Mouse (Mus musculus) kidney, postnatal 14 days (tissue): ENCODE results near the gene Prkca.

Experiments used
- DNase-seq: peaks from one replicate; pipeline ENCODE4 v3.0.0; 2022; ENCODE audit warnings: mixed read lengths

Prkca gene

DNA sequence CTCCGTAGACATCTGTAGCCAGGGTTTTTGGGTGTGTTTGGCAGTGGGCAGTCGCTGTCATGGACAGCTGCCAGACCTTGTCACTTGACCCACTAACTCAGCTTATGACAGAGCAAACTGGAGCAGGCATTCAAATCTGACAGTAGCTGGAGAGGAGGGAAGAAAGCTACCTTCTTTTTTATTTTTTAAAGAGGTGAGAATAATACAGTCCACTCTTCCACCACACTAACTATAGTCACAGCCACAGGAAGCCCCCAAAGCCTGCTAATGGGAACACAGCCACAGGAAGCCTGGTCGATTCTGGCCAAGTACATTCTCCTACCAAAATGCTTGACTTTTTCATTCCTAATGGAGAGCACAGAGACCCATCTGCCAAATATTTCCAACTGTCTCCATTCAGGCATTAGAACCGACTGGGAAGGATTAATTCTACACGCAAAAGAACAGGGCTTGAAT is 84.9 kb downstream of the Prkca start:
- DNase-seq, result peak; percentile 32

DNA sequence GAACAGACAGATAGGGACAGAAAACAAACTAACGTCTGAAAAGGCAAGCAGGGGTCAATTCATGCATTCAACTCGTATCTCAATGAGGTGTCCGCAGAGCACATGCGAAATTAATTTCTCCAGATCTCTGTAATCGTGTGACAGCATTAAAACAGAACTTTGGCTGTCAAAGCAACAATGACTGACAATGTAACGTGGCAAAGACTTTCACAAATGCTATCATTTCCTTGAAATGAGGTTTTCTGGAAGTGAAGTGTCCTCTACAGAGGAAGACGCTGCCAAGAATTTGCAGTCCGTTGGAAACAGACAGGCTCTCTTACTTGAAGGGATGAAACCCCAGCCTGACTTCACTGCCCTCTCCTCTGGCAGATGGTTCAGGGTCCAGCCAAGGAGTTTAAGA is 85.8 kb downstream of the Prkca start:
- no peak for DNase-seq

- peak; percentile 77 for DNase-seq
These were observed 89.0 kb downstream of the Prkca start for GRCm38 (mm10) chr11:108254681-108255080.

GRCm38 (mm10) chr11:108251924-108252775 is 91.6 kb downstream of the Prkca start:
- no peak for DNase-seq

- DNase-seq, result peak; percentile 58
These were observed 92.7 kb downstream of the Prkca start for GRCm38 (mm10) chr11:108250829-108251637.

- no peak for DNase-seq
These were observed 93.5 kb downstream of the Prkca start for GRCm38 (mm10) chr11:108250146-108250635.

DNA sequence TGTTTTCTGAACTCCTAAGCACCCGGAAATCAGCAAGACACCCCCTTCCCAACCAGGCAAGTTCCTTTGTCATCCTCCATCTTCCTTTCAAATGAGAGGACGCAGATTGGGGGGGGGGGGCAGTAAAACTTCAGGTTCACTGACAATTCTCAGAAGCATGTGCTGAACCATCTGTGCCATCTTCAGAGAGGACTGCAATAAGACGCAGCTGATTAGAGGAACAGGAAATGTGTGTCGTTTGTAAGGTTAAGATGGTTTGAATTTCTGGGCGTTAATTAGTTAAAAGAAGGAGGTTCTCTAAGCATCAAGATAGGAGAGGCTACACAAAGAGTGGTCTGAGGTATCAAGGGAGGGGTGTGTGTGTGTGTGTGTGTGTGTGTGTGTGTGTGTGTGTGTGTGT is 94.2 kb downstream of the Prkca start:
- DNase-seq, result no peak

DNA sequence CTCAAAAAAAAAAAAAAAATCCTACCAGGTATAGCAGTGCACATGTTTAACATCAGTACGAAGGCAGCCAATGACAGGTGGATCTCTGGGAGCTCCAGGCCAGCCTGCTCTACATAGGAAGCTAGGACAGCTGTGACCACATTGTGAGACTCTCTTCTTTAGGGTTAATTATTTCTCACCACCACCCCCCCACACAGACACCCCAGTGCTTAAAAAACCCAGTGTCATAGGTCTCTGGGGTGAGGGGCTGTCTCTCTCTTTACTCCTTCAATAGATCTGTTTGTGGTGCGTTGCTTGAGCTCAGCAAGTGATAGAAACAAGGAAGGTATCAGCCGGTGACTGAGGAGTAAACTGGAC is 94.7 kb downstream of the Prkca start:
- DNase-seq, result no peak

- no peak for DNase-seq
These were observed 95.3 kb downstream of the Prkca start for GRCm38 (mm10) chr11:108248218-108249046.

- DNase-seq, result no peak
These were observed 96.4 kb downstream of the Prkca start for GRCm38 (mm10) chr11:108247121-108247863.

DNA sequence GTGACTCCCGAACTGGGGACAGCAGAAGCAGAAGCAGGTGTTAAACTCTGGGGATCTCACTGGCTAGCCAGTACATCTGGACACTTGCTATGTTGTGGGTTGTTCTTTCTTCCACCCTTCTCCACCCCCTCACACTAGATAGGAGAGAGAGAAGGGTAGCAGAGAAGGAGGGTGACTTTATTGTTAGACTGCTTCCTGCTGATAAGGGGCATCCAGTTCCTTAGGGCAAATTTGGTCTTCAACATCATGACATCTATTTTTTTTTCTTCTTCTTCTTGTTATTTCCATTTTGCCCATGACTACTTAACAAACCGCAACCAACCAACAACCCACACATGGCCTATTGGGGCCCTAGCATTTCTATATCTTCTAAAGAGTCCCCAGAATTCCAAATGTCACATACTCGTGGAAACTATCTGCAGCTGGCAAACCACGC is 97.4 kb downstream of the Prkca start:
- no peak for DNase-seq

- DNase-seq, result no peak
These were observed 99.5 kb downstream of the Prkca start for GRCm38 (mm10) chr11:108244241-108244640.

GRCm38 (mm10) chr11:108243633-108244032 is 100.1 kb downstream of the Prkca start:
- DNase-seq, result no peak

DNA sequence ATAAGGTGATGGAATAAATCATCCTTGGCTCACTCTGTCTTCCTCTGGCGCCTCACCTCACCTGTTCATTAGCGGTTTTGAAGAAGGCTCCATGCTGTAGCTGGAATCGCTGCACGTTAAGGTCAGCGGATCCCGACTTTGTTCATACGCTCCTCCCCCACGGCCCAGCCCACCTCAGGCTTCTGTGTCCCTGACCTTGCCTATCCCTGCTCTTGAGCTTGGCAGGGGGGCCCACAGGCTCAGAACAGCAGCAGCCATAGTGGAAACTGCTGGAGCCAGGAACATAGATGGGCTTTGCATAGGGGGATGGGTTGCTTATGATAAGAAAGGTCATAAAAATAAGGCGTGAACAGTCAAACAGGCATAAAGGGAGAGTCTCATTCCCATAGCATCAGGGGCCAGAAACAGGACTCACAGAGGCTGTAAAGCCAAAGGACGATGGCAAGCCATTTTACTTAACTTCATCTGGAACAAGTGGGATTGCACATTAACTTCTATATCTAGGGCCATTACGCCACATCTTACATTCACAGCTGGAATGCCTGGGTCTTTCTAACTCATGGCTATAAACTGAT is 102.7 kb downstream of the Prkca start:
- DNase-seq, result no peak

DNA sequence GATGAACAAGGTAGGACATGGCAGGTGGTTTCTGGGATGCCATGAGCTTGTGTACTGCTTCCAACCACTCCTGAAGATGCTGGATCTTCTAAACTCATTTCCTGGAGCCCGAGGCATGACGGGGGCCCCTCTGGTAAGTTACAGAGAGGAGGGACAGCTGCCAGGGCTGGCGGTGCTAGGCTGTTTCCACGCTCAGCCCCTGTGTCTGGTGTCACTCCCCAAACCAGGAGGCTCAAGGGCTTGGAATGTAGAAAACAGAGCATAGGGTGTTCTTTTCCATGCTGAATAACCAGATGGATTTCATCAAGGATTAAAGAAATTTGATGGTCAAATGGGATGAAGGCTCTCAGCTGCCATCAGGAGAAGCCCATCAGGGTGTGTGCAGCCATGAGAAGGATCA is 104.6 kb downstream of the Prkca start:
- peak; percentile 42 for DNase-seq

DNA sequence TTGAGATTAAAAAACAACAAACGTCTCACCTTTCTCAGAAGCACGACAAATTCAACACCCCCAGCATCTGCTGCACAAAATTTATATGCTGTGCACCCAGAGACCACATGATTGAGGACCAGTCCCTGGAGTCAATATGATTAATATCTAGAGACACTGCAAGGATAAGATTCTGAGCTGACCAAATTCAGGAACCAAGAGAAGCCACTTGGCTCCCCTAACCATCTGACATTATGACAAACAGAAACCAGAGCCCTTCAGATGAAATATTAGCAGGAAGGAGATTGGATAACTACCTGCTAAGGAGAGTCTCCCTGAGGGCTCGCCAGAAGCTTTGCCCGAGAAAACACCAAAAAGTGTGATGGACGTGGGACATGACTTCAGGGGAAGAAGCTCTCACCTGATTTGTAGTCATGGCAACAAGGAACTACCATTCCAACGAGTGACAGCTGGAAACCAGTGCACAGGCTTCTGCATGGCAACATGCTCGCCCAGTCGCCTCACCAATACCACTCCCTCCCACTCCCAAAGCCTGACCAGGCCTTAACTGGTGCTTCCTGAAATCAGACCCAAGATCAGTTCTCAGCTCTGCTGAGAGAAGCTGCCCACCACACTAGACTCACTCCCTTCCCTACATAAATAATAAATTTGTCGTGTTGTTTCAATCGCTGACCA is 106.8 kb downstream of the Prkca start:
- DNase-seq, result no peak

- no peak for DNase-seq
These were observed 107.5 kb downstream of the Prkca start for GRCm38 (mm10) chr11:108236195-108236594.

- no peak for DNase-seq
These were observed 108.5 kb downstream of the Prkca start for GRCm38 (mm10) chr11:108235081-108235703.

DNA sequence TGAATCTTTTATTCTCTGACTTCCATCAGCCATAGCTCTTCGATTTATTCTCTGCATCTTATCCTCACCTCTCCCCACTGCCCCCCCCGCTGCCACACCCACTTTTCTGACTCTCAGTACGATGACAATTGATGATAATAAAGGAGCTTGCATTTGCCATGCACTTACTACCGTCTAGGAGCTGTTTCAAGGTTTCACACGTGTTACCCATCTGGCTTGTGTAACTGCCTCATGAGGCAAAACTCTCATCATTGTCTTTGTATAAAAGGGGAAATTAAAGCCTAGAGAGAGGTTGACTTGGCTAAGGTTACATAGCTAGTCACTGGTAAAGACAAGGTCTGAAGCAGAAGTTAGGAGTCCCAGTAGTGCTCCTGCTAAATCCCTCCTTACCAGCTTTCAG is 110.7 kb downstream of the Prkca start:
- no peak for DNase-seq

GRCm38 (mm10) chr11:108230101-108230500 is 113.6 kb downstream of the Prkca start:
- DNase-seq, result no peak
